Mouse (Mus musculus) monocyte, adult 2 months (primary cell): Measurements from ENCODE around the gene Zdhhc18.

Experiments
- DNase-seq, 2 experiments: peaks; one replicate each; pipeline ENCODE4 v3.0.0; 2022; ENCODE audit warnings: low spot score in 2 of 2, low read depth in 1 of 2

Zdhhc18 gene

GRCm38 (mm10) chr4:133559846-133560245 lies 90.1 kb downstream of the Zdhhc18 start:
- no peak for DNase-seq

GRCm38 (mm10) chr4:133557041-133557717 lies 92.8 kb downstream of the Zdhhc18 start:
- DNase-seq: no peak
